Mouse (Mus musculus): ENCODE data around the gene Slc25a14. TPM values are rescaled to one million over a fixed set of nuclear protein-coding genes. Genes with fewer than 3 reads are reported as not detected.

Slc25a14 gene
- polyA plus RNA-seq, 1 experiment, result 0.02 TPM

GRCm38 (mm10) chrX:48637032-48637431 lies 13.8 kb downstream of the Slc25a14 start:
- Histone ChIP-seq H3K4me3 (replicated peaks) (no peak overlapping the region), H3K27me3 (ENCODE audit: control insufficient read depth) (no peaks in the 10 kb centered on the region), H3K36me3 (ENCODE audit: control insufficient read depth) (no peaks in the 10 kb centered on the region), H3K4me1 (ENCODE audit: control insufficient read depth) (no peaks in the 10 kb centered on the region), H3K9me3 (ENCODE audit: control insufficient read depth, low read length) (no peaks in the 10 kb centered on the region)
- no peak for TF ChIP-seq GATA1 (IDR thresholded peaks at IDR 0.05; ENCODE audit: low read length)
- TF ChIP-seq TAL1 (IDR thresholded peaks at IDR 0.05; ENCODE audit: low read length), result no peak

- no peak for TF ChIP-seq GATA1 (IDR thresholded peaks at IDR 0.05; ENCODE audit: low read length)
- TF ChIP-seq TAL1 (IDR thresholded peaks at IDR 0.05; ENCODE audit: low read length), result no peak
- Histone ChIP-seq H3K4me3 (replicated peaks) (no peak overlapping the region), H3K36me3 (ENCODE audit: control insufficient read depth) (no peaks in the 10 kb centered on the region), H3K27me3 (ENCODE audit: control insufficient read depth) (no peaks in the 10 kb centered on the region), H3K4me1 (ENCODE audit: control insufficient read depth) (no peaks in the 10 kb centered on the region), H3K9me3 (ENCODE audit: control insufficient read depth, low read length) (no peaks in the 10 kb centered on the region)
Measured at GRCm38 (mm10) chrX:48644122-48644521, 20.9 kb downstream of the Slc25a14 start.

GRCm38 (mm10) chrX:48666807-48667206 lies 43.6 kb downstream of the Slc25a14 start:
- no peak overlapping the region for H3K4me3 ChIP-seq (replicated peaks)

GRCm38 (mm10) chrX:48669588-48669987 lies 46.4 kb downstream of the Slc25a14 start:
- Histone ChIP-seq H3K4me1 (ENCODE audit: control insufficient read depth) (no peaks in the 10 kb centered on the region), H3K36me3 (ENCODE audit: control insufficient read depth) (no peaks in the 10 kb centered on the region), H3K27me3 (ENCODE audit: control insufficient read depth) (no peaks in the 10 kb centered on the region), H3K9me3 (ENCODE audit: control insufficient read depth, low read length) (no peaks in the 10 kb centered on the region), H3K4me3 (replicated peaks) (no peak overlapping the region)
- TF ChIP-seq TAL1 (IDR thresholded peaks at IDR 0.05; ENCODE audit: low read length), result no peak

More at GRCm38 (mm10) chrX:48666807-48667206, 43.6 kb downstream of the Slc25a14 start:
- Histone ChIP-seq H3K4me1 (ENCODE audit: control insufficient read depth) (no peaks in the 10 kb centered on the region), H3K36me3 (ENCODE audit: control insufficient read depth) (no peaks in the 10 kb centered on the region), H3K9me3 (ENCODE audit: control insufficient read depth, low read length) (no peaks in the 10 kb centered on the region), H3K27me3 (ENCODE audit: control insufficient read depth) (no peaks in the 10 kb centered on the region)
- TF ChIP-seq GATA1 (IDR thresholded peaks at IDR 0.05; ENCODE audit: low read length), result no peak
- TF ChIP-seq TAL1 (IDR thresholded peaks at IDR 0.05; ENCODE audit: low read length), result no peak

GRCm38 (mm10) chrX:48671714-48672113 lies 48.5 kb downstream of the Slc25a14 start:
- Histone ChIP-seq H3K36me3 (ENCODE audit: control insufficient read depth) (no peaks in the 10 kb centered on the region), H3K9me3 (ENCODE audit: control insufficient read depth, low read length) (no peaks in the 10 kb centered on the region), H3K4me1 (ENCODE audit: control insufficient read depth) (no peaks in the 10 kb centered on the region), H3K4me3 (replicated peaks) (no peak overlapping the region), H3K27me3 (ENCODE audit: control insufficient read depth) (no peaks in the 10 kb centered on the region)
- no peak for TF ChIP-seq TAL1 (IDR thresholded peaks at IDR 0.05; ENCODE audit: low read length)

- H3K4me3 ChIP-seq (replicated peaks), result no peak within 1 kb of the TSS
- H3K27me3 ChIP-seq (ENCODE audit: control insufficient read depth), result no peaks in the 10 kb centered on the region
- no peaks in the 10 kb centered on the region for H3K4me1 ChIP-seq (ENCODE audit: control insufficient read depth)
- H3K36me3 ChIP-seq (ENCODE audit: control insufficient read depth), result no peaks in the 10 kb centered on the region
- no peaks in the 10 kb centered on the region for H3K9me3 ChIP-seq (ENCODE audit: control insufficient read depth, low read length)
- TF ChIP-seq GATA1 (IDR thresholded peaks at IDR 0.05; ENCODE audit: low read length), result no peak
- no peak for TF ChIP-seq TAL1 (IDR thresholded peaks at IDR 0.05; ENCODE audit: low read length)
Measured at GRCm38 (mm10) chrX:48674171-48674570, 51.0 kb downstream of the Slc25a14 start, which contains the start of gene Gpr119. Gene Gpr119 (minus strand): TSS chrX:48674478.

GRCm38 (mm10) chrX:48683451-48683850 lies 60.2 kb downstream of the Slc25a14 start:
- no peaks in the 10 kb centered on the region; the same call in 1 of the 2 replicates for H3K27me3 ChIP-seq (ENCODE audit: control insufficient read depth)
- no peak for TF ChIP-seq GATA1 (IDR thresholded peaks at IDR 0.05; ENCODE audit: low read length)
- no peak for TF ChIP-seq TAL1 (IDR thresholded peaks at IDR 0.05; ENCODE audit: low read length)
- H3K9me3 ChIP-seq (ENCODE audit: control insufficient read depth, low read length), result no peaks in the 10 kb centered on the region
- no peak overlapping the region for H3K4me3 ChIP-seq (replicated peaks)
- H3K4me1 ChIP-seq (ENCODE audit: control insufficient read depth), result peaks cover 6% of the 10 kb centered on the region
- H3K36me3 ChIP-seq (ENCODE audit: control insufficient read depth), result no peaks in the 10 kb centered on the region

- no peak for TF ChIP-seq GATA1 (IDR thresholded peaks at IDR 0.05; ENCODE audit: low read length)
- Histone ChIP-seq H3K27me3 (ENCODE audit: control insufficient read depth) (no peaks in the 10 kb centered on the region; the same call in 1 of the 2 replicates), H3K4me3 (replicated peaks) (no peak overlapping the region), H3K4me1 (ENCODE audit: control insufficient read depth) (peaks cover 6% of the 10 kb centered on the region), H3K9me3 (ENCODE audit: control insufficient read depth, low read length) (no peaks in the 10 kb centered on the region), H3K36me3 (ENCODE audit: control insufficient read depth) (no peaks in the 10 kb centered on the region)
Measured at GRCm38 (mm10) chrX:48683857-48684256, 60.6 kb downstream of the Slc25a14 start.

GRCm38 (mm10) chrX:48694460-48694859 lies 71.2 kb downstream of the Slc25a14 start:
- Histone ChIP-seq H3K9me3 (ENCODE audit: control insufficient read depth, low read length) (no peaks in the 10 kb centered on the region; the same call in 1 of the 2 replicates), H3K36me3 (ENCODE audit: control insufficient read depth) (peaks cover 20% of the 10 kb centered on the region), H3K4me3 (replicated peaks) (peak overlapping the region; percentile 81), H3K4me1 (ENCODE audit: control insufficient read depth) (peaks cover 17% of the 10 kb centered on the region), H3K27me3 (ENCODE audit: control insufficient read depth) (no peaks in the 10 kb centered on the region)
- TF ChIP-seq GATA1 (IDR thresholded peaks at IDR 0.05; ENCODE audit: low read length) (no peak), TAL1 (IDR thresholded peaks at IDR 0.05; ENCODE audit: low read length) (no peak)

GRCm38 (mm10) chrX:48694864-48695371 lies 71.7 kb downstream of the Slc25a14 start, which contains the start of gene Rbmx2:
Gene Rbmx2 (plus strand): TSS chrX:48695004.
- TF ChIP-seq GATA1 (IDR thresholded peaks at IDR 0.05; ENCODE audit: low read length), result no peak
- TF ChIP-seq TAL1 (IDR thresholded peaks at IDR 0.05; ENCODE audit: low read length), result no peak
- Histone ChIP-seq H3K27me3 (ENCODE audit: control insufficient read depth) (no peaks in the 10 kb centered on the region), H3K9me3 (ENCODE audit: control insufficient read depth, low read length) (no peaks in the 10 kb centered on the region; the same call in 1 of the 2 replicates), H3K36me3 (ENCODE audit: control insufficient read depth) (peaks cover 20% of the 10 kb centered on the region), H3K4me3 (replicated peaks) (peak within 1 kb of the TSS; percentile 81), H3K4me1 (ENCODE audit: control insufficient read depth) (peaks cover 17% of the 10 kb centered on the region)
